ENCODE assay signal across 15 mouse cellular contexts in genomic region chr12:31090882-31091640, GRCm38 (mm10). TPM values are rescaled to one million over a fixed set of nuclear protein-coding genes. Genes with fewer than 3 reads are reported as not detected.
A peak's percentile ranks its signal among the peaks of the same experiment; 100 is the strongest.
DNase-seq lines count a peak whose midpoint lies in the region.
"Had no signal": no experiment of that assay in that cellular context is flagged by ENCODE, and none has a peak within 500 bp of the region (broad histone marks: within the 10 kb centered on the region; RNA-seq: fewer than 3 reads in every experiment).

No protein-coding gene starts in this region.

- intact Hi-C loops in heart, postnatal 25 days (cut with DNase I): no loop called here

- peak; percentile 10 for DNase-seq in heart, adult 8-10 months (ENCODE audit: low spot score)
- no peak for DNase-seq in heart, postnatal 25 days (ENCODE audit: low spot score)
- DNase-seq in ovary, postnatal 36 days (ENCODE audit: low spot score): peak; percentile 56
- no peak for DNase-seq in ovary, postnatal 14 days (ENCODE audit: low spot score)
- peak; percentile 20 for DNase-seq in adrenal gland, postnatal 25 days
- peak; percentile 85 for DNase-seq in testis, postnatal 14 days (ENCODE audit: low spot score)
- no peak for DNase-seq in cerebellum, postnatal 36 days
- no peak for DNase-seq in natural killer cell, adult 2 months (ENCODE audit: low spot score in 2 of 2)
- DNase-seq: cerebellum, adult 2 months; cerebellum, postnatal 10 days; embryo, embryonic 11 days; gastrocnemius, postnatal 36 days; kidney, adult 2 months had no signal

RNA-seq across cellular contexts. Expression of gene Fam110c, which starts 17.4 kb away (rescaled TPM):
- total RNA-seq in heart, adult 8-10 months (2022): under 1 TPM; 0.16 to 0.63 (median 0.48) TPM
- total RNA-seq in heart, postnatal 25 days (2021): under 1 TPM; 0.29 to 0.50 TPM
- 0.38 and 0.52 TPM in 2 replicates for total RNA-seq in adrenal gland, postnatal 25 days (2021)
- total RNA-seq: CH12.LX; gastrocnemius, adult 8-10 months; gastrocnemius, postnatal 36 days had no signal

Comparison
In these comparisons a context has a peak if more than half of its experiments do, and no peak if none do; other contexts are left out.
1. DNase-seq: peak in heart, adult 8-10 months (single experiment), ovary, postnatal 36 days (single experiment), adrenal gland, postnatal 25 days (single experiment) and testis, postnatal 14 days (single experiment); none in heart, postnatal 25 days (single experiment), ovary, postnatal 14 days (single experiment), cerebellum, postnatal 36 days (0 of 2) and natural killer cell, adult 2 months (0 of 2).